Mouse (Mus musculus) hindlimb bud, embryonic 11.5 days (tissue): ENCODE results near the gene Tmem63c.

Experiments
- DNase-seq: peaks from one replicate; pipeline ENCODE4 v3.0.0-alpha.2; 2012; ENCODE audit warnings: low read depth, low spot score; ENCODE audit errors: extremely low spot score

Tmem63c gene

DNA sequence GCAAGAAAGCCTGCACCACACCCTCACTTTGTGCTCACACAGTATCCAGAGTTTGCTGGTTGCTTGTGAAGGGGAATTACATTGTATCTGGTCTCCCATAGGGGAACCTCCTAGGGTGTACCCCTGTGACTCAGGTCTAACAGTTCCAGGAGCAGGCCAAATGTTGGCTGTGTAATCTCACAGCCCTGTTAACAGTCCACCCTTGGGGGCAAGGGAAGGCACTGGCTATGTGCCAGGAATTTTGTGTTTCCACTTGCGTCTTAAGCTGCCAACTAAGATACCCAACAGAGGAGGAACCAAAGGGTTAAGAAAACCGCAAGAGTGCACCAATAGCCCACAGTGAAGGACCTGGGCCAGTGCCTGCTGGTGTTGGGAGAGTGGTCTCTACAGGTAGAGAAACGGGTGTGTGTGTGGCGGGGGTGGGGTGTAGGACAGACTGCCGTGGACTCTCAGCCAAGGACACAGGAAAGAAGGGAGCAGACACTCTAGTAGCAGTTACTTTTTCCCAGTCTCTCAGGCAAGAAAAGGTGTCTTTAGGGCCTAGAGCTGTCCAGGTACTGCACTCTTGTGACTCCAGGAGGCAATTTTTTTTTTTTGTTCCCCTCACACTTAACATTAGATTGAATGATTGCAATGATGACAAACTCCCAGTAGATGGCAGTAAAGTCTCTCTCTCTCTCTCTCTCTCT is 20.8 kb upstream of the Tmem63c start:
- peak; percentile 33 for DNase-seq

DNA sequence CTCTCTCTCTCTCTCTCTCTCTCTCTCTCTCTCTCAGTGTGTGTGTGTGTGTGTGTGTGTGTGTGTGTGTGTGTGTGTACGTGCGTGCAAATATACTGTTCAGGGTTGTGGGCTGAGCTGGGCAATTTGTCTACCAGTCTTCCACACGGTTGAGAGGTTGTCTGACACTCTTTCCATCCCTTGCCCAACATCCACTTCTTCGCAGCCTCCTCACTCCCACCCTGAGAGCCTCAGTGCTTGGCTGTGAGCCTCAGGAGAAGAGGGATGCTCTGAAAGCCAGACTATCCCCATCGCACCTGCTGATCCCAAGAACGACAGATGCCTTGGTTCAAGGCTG is 20.3 kb upstream of the Tmem63c start:
- no peak for DNase-seq

DNA sequence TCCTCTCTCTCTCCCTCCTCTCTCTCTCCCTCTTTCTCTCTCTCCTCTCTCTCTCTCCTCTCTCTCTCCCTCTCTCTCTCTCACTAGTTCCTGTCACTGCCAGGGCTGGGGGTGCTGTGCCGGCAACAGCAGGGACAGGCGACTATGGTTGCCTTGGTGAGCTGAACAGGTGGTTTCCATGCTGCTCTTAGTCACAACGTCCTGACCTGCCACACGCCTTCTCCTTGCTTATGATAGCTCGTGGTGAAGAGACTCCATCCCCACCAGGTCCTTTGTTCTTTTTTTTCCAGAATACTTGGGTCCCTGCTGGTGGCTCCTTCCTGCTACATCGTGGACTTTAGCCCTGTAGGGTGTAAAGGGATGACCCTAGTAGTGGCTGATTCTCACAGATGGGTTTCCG is 18.9 kb upstream of the Tmem63c start:
- DNase-seq: no peak

- DNase-seq: no peak
Observed at GRCm38 (mm10) chr12:87002815-87003214, 18.3 kb upstream of the Tmem63c start.

DNA sequence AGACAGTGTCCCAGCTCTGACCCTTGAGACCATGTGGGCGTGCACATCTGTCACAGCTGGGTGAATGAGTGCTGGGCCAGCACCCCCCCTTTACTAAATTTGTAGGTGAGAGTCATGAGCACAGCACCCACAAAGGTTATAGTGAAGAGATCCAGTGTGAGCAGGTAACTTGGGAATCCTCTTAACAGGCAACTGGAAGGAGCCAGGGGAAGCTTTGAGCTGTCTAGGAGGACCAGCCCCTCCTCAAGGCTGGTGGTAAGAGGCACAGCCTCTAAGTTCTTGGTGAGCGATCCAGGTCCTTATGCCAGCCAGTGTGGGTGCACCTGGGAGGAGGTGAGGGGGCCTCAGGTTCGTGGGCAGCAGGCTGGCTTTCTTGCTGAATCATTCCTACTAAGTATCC is 17.5 kb upstream of the Tmem63c start:
- no peak for DNase-seq

DNA sequence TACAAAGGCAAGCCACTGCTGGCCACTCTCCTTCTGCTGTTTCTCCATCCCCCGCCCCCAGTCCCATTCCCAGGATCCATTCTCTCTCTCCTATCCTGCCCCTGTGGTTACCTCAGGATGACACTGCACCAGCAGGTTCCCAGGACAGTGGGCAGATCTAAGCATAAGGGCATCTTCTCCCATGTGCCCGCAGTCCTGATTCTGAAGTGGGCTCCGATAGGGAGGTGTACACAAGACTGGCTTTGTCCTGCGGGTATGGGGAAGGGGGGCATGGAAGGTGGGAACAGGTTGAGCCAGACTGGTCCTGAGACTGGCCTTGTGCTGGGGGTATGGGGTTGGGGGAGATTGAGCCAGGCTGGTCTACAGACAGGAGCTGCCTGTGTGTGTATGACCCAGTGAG is 16.5 kb upstream of the Tmem63c start:
- DNase-seq: no peak

DNA sequence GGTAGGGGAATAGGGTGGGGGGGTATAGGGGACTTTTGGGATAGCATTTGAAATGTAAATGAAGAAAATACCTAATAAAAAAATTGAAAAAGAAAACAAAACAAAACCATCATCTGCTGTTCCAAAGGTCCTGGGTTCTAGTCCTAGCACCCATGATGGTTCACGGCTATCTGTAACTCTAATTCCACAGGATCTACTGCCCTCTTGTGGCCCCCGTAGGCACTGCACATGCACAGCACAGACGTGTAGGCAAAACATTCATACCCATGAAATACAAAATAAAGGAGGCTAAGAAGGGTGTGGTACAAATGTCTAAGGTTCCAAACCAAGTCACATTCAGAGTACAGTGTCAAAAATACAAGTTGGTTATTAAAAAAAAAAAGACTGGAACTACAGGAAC is 4.1 kb upstream of the Tmem63c start:
- no peak for DNase-seq

GRCm38 (mm10) chr12:87018756-87019155 is 2.4 kb upstream of the Tmem63c start:
- DNase-seq: no peak

GRCm38 (mm10) chr12:87022006-87022405 is 866 bp downstream of the Tmem63c start:
- DNase-seq: no peak

- DNase-seq: no peak
Observed at GRCm38 (mm10) chr12:87023456-87023855, 2.3 kb downstream of the Tmem63c start.

DNA sequence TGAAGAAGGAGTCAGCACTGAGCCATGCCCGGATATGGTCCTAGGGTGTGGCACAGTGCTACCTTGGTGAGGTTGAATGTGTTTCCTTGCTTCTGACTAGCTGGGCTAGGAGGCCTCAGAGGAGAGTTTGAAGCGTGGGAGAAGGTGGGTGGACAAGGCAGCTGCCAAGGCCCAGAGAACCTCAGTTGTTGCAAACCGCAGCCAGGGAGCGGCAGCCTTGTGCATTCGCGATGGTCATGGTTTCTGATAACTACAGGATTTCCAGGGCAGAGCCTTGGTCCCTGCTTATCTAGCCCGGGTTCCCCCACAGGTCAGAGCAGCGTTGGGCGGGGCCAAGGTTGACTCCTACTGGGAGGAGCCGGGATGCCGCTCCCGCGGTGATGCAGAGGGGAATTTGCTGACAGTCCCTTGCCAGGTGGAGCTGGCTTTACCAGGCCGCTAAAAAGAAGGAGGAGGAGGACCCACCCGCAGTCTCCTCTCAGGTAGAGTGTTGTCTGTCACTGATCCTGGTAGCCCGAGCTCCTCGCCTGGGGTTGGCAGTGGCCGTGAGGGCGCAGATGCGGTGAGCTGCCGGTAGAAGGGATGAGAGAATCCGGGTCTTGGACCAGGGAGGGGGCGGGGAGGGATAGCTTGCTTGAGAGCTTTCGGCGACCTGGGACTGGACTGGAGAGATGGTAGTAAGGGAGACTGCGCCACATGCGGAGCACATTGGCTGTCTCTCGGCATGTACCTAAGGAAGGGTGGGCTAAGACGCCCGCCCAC is 5.2 kb downstream of the Tmem63c start:
- DNase-seq: no peak

DNA sequence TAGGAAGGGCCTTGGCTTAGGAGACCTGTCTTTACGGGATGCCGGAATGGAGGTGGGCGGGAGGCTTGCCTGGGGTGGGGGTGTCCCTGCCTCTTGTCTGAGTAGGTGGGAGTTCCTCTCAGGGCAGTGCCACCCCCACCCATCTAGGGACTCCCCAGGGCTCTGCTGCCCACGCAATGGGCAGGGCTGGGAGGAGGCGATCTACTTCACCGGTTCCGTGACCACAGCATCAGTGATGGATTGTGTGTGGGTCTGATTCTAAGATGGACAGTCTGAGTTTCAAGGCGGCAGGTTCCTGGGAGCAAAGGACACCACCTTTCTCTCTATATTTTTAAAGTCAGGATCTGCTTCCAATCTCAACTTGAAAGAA is 5.7 kb downstream of the Tmem63c start:
- DNase-seq: no peak

GRCm38 (mm10) chr12:87027391-87027790 is 6.3 kb downstream of the Tmem63c start:
- DNase-seq: no peak

DNA sequence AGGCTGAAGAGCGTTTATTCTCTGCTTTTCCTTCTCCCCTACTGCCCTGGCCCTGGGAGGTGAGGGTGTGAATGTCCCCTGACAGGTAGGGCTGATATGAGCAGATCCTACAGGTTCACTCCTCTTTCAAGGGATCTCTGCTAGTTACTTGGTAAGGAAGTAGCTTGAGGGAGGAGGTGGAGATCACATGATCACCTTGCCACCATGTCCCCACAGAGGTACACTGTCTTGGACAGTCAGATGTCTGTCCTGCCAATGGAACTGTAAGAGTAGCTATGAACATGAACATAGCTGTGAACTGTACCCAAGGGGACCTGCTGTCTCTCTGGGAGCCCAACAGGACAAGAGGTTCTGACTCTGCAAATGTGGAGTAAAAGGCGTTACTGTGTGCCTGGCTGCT is 6.9 kb downstream of the Tmem63c start:
- no peak for DNase-seq

DNA sequence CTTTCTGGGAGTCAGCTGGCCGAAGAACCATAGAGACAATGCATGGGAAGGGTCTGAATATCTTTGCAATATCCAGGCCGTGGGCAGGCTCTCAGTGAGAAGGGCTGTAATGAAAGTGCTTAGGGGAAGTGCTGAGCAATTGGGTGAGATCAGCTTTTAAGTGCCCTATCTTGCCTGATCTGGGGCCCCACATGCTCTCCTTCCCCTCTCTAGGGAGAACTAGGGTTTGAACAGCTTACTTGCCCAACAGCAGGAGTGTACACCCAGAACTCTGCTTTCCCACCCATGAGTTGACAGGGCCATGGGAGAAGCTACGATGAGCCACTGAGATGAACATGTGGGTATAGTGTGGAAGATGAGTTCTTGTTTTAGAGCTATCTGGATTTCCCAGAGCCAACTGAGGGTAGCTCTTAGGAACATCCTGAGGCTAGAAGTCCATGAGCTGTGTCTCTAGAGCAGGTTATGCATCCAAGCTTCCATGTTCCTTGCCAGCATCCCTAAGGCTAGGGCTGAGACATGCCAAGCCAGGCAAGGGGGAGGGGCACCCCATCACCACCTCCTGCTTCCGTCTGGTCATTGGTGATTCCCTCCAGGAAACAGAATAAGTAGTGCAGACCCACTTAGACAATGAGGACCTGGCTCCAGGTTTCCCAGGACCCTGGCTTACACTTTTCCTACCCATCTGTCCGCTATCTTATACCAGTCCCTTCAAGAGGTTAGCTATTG is 8.3 kb downstream of the Tmem63c start:
- no peak for DNase-seq

DNA sequence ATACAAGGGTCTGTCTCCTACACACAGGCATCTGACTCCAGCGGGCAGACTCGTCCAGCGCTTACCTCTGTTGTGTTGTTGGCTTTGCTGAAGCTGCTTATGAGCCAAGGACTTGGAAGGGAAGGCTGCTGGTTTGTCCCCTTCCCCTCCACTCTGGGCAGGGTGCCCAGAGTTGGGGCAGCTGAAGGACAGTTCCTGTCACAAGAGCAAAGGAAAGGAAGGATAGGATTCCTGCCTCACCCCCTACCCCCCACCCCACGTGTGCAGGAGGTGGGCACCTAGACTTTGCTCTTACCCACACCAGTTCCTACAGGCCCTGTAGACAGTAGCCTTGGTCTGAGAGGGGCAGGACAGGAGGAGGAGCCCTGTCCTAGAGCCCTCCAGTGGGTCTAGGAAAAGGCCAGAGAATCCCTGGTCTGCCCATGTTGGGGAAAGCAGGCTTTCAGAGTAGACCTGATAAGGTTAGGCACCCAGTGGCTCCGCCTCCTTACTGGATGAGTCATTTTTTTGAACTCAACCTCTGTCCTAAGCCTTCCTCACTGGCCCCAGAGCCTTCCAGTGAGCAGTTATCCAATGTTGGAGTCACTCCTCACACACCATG is 10.1 kb downstream of the Tmem63c start:
- DNase-seq: no peak

- DNase-seq: no peak
Observed at GRCm38 (mm10) chr12:87036631-87037030, 15.5 kb downstream of the Tmem63c start.

DNA sequence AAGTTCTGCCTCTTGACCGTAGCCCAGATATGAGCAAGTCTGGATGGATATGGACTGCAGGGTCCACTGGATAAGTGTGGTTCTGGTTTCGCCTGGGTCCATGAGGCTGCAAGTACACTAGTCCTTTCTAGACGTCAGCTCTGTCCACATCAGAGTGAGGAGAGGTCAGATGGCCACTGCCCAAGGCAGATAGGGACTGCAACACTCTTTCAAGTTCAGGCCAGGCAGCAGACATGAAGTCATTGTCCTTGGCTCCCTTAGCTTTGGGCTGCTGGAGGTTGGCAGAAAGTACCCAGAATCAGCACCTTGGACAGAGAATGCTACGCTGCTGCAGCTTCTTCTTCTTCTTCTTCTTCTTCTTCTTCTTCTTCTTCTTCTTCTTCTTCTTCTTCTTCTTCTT is 19.0 kb downstream of the Tmem63c start:
- no peak for DNase-seq

DNA sequence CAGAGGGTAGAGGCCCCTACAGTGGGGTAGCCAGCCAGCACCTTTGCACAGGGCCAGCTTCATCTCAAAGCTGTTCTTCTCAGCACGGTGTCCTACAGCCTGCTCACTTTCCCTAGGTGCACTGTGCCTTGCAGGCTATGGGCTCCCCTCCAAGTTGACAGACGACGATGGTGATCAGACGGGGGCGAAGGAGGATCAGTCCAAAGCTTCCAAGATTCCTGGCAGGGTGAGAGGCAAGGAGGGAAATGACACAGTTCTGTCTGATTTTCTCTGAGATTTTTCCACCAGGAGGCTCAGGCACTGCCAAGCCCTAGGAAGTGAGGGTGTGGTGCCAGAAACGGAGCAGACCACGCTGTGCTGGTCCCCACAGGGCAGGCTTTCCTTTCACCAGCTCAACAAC is 19.7 kb downstream of the Tmem63c start:
- no peak for DNase-seq

DNA sequence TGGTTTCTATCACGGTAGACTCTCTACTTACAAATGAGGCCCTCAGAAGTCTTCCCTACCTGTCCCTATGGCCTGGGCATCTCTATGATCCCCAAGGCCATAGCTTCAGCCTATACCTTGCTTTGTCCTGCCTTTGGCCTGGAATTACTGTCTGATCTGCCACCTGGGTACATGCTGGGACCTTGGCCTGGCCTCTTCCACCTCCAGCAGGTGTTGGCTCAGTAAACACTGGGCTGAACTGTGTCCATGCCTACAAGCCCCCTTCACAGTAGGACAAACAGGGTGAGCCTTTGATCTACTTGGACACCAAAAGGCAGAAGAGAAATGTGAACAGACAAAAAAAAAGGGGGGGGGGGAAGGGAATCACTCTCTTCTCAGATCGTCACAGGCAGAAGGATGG is 21.3 kb downstream of the Tmem63c start:
- DNase-seq: no peak

DNA sequence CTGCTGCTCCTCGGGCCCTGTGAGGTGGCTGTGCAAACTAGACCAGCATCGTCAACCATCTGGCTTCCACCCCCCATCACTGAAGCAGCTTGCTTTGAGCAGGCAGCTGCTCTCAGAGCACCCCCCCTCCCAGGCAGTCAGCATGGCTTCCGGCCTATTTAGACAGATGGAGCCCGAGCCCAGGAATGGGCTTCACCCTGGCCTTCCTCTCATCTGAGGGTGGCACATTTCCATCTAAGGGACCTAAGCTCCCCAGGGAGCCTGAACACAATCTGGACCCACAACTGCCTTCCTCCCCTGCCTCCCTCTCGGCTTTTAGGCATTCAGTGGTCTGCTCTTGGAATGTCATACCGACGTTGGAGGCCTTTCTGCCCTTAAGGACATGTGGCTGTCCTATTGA is 22.1 kb downstream of the Tmem63c start:
- DNase-seq: no peak

DNA sequence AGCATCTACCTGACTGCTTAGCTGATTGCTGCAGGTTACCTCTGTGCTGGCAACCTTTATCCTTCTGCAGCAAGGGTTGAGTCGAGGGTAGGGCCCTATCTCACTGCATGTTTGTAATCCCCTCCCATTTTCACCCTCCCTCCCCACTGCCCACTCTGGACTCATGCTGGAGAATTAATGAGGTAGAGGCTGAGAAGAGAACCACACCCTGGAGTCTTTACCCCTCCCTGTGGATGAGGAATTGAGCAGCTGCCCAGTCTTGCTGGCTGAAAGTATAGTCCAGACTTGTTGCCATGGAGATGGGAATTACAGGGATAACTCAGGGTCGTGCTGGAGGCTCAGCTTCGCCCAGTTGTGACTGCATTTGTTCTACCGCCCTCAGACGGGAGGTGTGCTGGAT is 23.6 kb downstream of the Tmem63c start:
- DNase-seq: no peak
